Mouse (Mus musculus) frontal cortex, postnatal 10 days (tissue): Measurements from ENCODE around the gene Nfib.
"Not testable (repeated sequence)": the region's sequence is repeated elsewhere in the genome, so short reads cannot be mapped to it uniquely, and the experiment has no call there.

Experiments used
- DNase-seq, 2 experiments: peaks; one replicate each; pipeline ENCODE4 v3.0.0; 2022; ENCODE audit warnings: low spot score in 2 of 2, mixed read lengths in 1 of 2

Gene Nfib

DNA sequence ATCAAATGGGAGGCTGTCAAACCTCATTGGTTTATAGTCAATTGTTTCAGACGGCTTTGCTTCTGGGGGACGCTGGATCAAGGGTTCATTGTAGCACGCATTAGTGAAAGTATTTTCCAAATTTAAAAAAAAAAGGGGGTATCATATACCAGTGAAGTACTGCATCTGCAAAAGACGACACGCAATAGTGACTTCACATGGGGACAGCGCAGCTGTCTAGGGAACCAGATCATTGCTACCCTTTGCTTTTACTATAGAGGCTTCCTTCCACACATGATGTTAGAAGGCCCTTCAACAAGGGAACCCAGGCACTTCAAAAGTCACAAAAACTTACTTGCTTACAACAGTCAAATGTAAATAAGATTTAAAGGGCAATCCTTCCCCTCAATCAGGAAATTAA is 402.6 kb downstream of the Nfib start:
- no peak for DNase-seq

DNA sequence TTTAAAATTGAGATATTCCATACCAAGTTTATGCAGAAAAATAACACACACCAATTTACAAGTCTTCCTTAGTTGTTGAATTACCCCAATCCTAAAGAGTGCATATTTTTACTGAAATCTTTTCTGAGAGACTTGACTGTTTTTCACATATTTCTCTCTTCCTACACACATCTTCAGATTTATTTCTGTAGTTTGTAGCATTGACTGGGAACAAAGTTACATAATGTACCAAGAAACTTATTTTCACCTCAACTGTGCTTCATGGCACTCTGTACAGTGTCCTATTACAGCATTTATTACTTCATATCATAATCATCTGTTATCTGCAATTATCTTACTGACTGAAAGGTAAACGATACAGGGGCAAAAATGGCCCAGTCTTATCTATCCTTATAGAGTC is 406.9 kb downstream of the Nfib start:
- no peak for DNase-seq

GRCm38 (mm10) chr4:82297562-82297961 is 408.0 kb downstream of the Nfib start:
- DNase-seq: no peak

DNA sequence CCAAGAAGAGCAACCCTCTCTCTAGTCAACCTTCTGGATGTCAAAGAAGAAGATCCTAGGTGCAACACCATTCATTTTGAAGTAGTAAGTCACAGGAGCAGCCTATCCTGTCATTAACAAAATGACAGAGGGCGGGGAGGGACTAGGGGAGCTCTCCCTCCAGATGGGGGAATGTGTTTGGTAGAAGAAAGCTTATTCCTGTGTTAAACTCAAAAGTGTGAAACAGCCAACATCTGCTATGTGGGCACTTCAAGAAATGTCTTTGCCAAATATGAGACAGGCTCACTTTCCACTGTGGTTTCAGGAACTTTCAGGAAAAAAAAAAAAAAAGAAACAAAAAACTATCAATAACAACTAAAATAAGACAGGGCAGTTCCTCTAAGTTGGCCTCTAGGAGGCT is 411.5 kb downstream of the Nfib start:
- no peak for DNase-seq

GRCm38 (mm10) chr4:82291174-82291847 is 414.2 kb downstream of the Nfib start:
- no peak for DNase-seq

- DNase-seq: no peak
Measured at GRCm38 (mm10) chr4:82290623-82291022, 414.9 kb downstream of the Nfib start.

- DNase-seq: no peak
Measured at GRCm38 (mm10) chr4:82289596-82289995, 416.0 kb downstream of the Nfib start.

- no peak for DNase-seq
Measured at GRCm38 (mm10) chr4:82288138-82288537, 417.4 kb downstream of the Nfib start.

GRCm38 (mm10) chr4:82287454-82287853 is 418.1 kb downstream of the Nfib start:
- DNase-seq: no peak

GRCm38 (mm10) chr4:82286931-82287330 is 418.6 kb downstream of the Nfib start:
- no peak for DNase-seq

DNA sequence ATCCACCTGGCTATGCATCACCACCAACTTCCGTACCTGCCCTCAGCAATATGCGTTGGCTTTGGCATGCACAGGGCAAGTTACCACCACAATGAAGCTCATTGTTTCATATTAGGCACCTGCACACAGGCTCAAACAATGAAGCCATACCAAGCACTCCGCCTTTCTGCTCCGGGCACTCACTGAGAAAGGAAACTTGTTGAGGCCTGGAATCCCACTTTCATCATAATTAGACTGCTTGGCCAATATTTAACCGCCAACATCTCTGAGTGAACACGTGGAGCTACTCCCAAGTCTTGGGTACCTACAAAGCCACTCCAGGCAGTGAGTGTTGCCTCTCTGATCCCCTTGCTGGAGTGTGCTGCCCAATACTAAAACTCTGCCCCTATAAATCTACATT is 422.0 kb downstream of the Nfib start:
- DNase-seq: no peak

DNA sequence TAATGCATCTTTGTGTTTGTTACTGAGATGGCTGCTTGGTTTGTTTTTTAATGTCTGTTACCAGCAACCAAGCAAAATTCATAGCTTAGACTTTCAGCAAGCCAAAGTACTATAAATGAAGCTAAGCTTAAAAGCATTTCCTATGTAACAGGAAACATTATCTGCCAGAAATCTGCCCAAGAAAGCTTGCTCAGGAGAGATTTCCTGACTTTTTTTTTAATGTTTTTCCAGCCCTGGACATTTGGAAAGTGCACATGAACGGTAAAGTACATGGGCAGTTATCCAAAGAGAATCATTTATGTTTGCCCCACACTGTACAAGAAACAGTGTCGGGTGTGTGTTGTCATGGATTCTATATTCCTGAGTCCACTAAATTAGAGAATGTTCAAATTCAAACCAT is 429.6 kb downstream of the Nfib start:
- DNase-seq: no peak

GRCm38 (mm10) chr4:82273049-82273754 is 432.3 kb downstream of the Nfib start:
- DNase-seq: no peak

DNA sequence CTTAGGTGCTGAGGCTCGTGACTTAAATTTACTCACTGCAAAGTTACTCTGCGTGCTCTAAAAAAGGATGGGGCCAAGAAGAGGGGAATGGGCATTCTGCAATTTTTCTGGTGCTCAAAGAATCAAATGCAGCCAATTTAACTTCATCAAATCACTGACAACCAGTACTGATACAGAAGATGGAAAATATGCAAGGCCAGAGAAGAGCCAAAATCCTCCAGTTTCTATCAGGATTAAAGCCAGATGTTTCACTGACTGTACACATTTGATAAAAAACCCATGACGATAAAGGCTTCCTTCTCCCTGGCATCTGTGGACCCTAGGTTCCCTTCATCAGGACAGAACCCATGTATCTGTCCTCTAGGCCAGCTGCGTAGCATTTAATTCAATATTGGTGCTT is 433.5 kb downstream of the Nfib start:
- DNase-seq: no peak

GRCm38 (mm10) chr4:82271547-82271946 is 434.0 kb downstream of the Nfib start:
- no peak for DNase-seq

GRCm38 (mm10) chr4:82267832-82268778 is 437.4 kb downstream of the Nfib start:
- DNase-seq: no peak

GRCm38 (mm10) chr4:82266066-82266619 is 439.4 kb downstream of the Nfib start:
- no peak for DNase-seq

GRCm38 (mm10) chr4:82258545-82258944 is 447.0 kb downstream of the Nfib start:
- DNase-seq: not testable (repeated sequence)

DNA sequence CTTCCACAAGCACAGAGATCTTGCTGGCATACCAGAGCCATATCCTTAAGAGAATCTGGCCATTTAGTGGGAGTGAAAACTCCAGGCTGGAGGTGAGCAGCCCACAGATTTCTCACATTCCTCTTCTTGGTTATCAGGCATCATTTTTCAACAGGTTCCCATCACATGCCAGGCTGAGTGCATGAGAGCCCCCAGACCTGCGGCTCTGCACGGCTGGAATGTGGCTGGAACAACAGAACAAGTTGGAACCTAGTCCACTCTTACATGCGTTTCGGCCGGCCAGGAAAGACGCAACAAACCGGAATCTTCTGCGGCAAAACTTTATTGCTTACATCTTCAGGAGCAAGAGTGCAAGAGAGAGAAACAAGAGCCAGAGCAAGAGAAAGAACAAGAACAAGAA is 453.5 kb downstream of the Nfib start:
- no peak for DNase-seq

DNA sequence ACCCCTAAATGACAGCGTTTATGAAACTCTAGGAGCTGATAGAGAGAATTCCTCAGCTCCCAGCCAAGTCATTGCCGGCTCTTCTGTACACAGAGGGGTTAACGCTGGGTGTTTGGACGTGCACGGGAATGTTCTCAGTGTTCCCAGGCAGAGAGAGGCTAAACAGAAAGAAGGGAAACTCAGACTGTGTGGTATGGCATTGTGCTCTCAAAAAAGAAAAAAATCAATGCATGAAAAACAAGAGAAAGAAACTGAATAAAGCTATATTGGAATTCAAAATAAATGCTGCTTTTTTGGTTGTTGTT is 455.2 kb downstream of the Nfib start:
- DNase-seq: no peak

- no peak for DNase-seq
Measured at GRCm38 (mm10) chr4:82249518-82250354, 455.8 kb downstream of the Nfib start.
